Mouse (Mus musculus) CD4-positive, CD25-positive, alpha-beta regulatory T cell, adult 4 months (primary cell): ENCODE measurements at regions not wholly inside any gene's neighbourhood (a gene's known extent, or its start where the extent isn't known, plus 50 kb on each side); places are given as distances from the start of the nearest gene placed in this dataset.

Experiments used
- ATAC-seq: one replicate; pipeline ENCODE4 v1.8.0; 2017

DNA sequence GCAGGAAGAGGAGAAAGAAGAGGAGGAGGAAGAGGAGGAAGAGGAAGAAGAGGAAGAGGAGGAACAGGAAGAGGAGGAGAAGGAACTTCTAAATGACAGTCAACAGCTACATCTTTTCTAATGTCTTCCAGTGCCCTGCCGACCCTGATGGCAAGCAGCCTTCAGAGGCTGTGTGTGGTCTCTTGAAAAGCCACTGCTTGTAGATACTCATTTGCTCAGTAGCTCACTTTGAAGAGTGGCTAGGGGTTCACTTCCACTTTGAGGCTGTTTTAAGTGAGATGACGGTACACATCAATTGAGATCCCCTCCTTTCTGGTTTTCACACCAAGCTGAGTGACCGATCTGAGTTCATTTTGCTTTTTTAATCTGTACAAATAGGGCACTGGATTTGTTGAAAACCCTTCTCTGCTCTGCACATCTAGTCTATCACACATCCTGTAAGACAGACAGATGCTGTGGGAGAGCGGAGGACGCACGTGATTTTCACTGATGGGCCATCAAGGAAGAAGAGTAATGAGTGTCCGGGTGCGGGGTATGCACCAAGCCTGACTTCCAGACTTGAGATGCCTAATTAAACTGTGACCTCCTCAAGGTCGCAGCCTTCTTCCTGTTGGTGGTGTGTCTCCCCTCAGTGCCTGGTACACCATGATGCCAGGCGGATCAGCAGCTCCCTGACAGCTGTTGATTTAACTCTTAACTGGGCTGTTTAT, 239.0 kb downstream of the Mtx2 start:
- no peak for ATAC-seq

GRCm38 (mm10) chr2:75065304-75065703, 239.7 kb downstream of the Mtx2 start:
- ATAC-seq: no peak

GRCm38 (mm10) chr2:75069321-75069720, 243.7 kb downstream of the Mtx2 start:
- no peak for ATAC-seq

DNA sequence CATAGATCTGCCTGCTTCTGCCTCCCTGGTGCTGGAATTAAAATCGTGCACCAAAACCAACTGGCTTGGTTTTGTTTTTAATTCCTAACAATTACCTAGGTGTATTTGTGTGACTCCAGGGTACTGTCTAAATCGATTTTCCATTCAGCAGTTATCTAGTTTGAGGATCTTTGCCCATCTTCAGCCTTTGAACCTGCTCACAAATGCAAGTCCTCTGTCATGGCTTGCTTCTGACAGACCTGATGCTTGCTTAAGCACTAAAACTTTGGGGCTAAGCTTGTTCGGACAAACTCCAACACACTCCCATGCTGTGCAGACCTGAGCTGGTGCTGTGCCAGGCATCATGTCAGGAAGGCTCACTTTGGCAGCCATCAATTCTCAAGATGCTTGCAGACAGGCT, 246.4 kb downstream of the Mtx2 start:
- no peak for ATAC-seq

GRCm38 (mm10) chr2:75072471-75072870, 246.9 kb downstream of the Mtx2 start:
- no peak for ATAC-seq

DNA sequence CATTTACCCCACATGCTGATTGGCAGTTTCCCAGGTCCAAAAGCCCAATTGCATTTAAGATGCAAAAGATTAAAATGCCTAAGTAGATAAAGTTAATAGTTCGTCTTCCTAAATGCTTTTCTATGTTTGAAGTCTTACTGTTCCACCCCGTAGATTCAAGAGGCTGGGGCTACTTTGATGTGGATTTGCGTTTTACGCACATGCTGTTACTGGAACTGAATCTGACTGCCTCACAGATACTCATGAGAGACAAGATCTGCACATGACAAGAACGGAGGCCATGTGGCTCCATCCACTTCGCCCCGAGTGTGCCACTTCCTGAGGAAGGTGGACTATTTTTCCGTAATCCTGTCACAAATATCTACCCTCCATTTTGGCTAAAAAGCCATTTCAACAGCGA, 247.6 kb downstream of the Mtx2 start:
- ATAC-seq: no peak

DNA sequence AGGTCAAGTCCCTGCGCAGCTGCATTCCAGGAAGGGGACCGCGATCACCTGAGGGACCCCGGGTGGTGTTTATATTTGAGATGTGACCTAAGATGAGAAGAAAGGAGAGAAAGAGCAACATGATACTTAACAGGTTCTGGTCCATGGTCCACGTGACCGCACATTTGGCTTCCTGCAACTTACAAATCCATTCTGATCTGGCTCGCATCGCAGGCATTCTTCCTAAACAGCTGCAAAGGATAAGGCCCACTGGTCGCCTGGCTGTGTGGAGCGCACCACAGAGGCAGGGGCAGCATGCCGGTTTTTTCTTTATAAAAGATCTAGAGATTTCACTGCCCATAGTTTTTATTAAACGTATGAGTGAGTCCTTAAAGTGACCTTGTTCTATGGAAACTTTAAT, 261.6 kb downstream of the Mtx2 start:
- ATAC-seq: no peak

DNA sequence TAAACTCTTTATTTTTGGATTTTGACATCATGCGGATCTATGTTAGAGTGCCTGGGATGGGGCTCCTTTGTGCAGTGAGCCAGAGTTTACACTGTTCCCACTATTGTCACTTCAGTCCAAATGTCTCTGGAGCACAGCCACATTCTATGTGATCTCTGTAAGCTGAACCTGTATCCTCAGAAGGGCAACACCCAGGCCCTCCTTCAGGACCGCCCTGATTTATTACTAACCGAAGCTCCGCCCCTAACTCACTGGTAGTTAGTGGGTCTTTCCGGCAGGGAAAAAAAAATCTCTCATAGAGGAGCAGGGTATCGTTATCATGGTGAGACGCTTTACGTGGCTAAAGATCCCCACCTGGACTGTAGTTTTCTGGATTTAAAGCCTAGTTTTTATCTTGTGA, 263.6 kb downstream of the Mtx2 start:
- ATAC-seq: no peak

DNA sequence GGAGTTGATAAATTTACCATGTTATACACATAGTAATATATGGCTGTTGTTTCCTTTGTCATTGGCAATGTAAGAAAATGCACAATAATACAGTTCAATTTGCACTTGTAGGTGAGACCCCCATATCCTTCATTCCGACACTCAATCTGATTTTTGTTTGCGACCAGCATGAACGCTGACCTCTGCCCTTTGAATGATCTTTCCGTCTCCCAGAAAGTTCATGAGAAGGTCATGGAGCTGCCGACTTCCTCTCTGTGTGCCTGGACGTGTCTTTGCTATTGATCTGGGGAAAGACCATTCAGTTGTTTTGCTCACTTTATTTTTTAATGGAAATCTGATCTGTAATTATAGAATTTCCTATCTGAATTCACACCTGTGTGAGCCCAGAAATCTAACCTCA, 264.0 kb downstream of the Mtx2 start:
- ATAC-seq: no peak

- no peak for ATAC-seq
Observed at GRCm38 (mm10) chr2:75090439-75090838, 264.8 kb downstream of the Mtx2 start.

DNA sequence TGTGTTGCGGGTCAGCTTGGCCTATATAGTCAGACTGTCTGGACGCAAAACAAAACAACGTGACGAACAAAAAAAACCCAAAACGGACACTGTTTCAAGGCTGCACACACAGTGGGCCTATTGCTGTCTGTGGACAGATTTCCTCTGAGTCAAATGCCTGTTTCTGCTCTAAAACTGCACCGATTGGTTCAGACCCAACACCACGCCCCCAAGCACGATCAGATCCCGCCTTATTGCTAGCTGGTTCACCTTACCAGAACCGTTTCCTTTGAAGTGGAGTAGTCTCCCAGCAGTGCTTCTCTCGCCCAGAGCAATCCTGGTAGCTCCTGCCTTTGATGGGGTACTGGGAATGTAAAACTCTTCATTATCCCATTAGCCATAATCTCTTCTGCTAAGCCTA, 275.9 kb downstream of the Mtx2 start:
- no peak for ATAC-seq

DNA sequence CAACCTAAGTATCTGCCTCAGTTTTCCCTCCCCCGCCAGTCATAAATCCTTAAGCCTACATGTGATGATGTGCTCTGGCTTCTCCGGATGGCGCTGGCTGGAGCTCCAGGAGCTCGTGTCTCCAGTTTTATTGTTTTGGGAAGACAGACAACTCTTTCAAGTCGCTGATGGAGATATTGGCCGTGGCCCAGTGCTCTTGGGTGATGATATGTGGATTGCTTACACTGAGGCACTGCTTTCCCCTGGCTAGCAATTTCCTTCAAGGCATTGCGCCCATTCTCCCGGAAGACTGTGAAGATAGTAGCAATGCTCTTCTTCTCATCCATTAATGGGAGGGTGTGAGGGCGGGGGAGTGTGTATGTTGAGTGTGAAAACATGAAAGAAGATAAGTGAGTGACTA, 287.1 kb downstream of the Mtx2 start:
- ATAC-seq: no peak

- no peak for ATAC-seq
Observed at GRCm38 (mm10) chr2:75114375-75114774, 288.8 kb downstream of the Mtx2 start.

- no peak for ATAC-seq
Observed at GRCm38 (mm10) chr2:75118348-75118926, 292.8 kb downstream of the Mtx2 start.

DNA sequence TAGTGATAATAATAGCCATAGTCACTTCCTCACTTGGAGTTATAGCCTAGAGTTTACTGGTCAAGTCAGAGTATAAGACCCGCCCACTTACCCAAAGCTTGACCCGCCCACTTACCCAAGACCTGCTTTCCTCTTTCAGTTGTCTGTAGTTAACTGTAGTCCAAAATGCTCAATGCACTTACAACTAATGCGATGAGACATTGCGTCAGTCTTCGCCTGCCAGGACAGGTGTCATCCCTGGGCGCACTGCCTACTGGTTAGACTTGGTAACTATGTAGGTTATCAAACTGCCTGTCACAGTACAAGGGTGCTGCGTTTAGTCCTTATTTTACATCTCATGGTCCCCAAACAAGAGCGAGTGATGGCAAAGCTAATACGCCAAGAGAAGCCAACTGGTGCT, 294.0 kb downstream of the Mtx2 start:
- ATAC-seq: no peak

- no peak for ATAC-seq
Observed at GRCm38 (mm10) chr2:75133298-75134080, 307.9 kb downstream of the Mtx2 start.

GRCm38 (mm10) chr2:75136618-75137017, 311.0 kb downstream of the Mtx2 start:
- no peak for ATAC-seq

DNA sequence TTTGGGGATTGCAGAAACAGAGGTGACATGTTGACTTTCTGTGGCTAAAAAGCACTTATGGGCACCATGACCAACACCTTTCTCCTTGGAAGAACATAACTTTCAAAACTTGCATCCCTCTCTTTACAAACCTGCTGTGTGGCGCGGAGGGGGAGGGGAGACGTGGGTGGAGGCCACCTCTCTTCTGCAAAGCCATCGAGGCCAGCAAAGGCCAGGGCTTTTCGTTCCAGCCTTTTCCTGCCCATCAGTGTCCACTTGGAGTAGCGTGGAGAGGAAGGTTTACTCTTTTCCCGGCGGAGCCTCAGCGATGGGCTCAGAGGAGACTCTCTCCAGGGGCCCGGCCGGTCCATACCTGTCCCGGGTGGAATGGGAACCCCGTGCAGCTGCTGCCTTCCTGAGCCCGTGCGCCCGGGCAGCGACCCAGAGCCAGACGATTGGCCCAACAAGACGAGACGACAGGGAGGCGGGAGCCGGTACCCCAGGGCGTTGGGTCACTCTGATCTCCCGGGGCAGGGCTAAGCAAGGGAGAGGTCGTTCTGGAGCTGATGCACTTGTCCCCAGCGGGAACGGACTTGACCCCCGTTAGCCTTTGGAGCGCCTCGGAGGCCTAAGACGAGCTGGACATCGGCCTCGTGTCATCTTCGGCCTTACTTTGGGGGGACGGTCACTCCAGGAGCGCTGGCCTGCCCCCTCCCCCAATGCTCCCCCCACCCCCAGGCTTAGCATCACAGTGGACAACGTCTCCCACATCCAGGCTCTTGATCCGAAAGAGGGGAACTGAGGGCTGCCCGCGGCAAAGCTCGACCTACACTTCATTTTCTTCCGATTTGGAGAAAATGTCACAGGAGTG, 311.8 kb downstream of the Mtx2 start:
- ATAC-seq: no peak

DNA sequence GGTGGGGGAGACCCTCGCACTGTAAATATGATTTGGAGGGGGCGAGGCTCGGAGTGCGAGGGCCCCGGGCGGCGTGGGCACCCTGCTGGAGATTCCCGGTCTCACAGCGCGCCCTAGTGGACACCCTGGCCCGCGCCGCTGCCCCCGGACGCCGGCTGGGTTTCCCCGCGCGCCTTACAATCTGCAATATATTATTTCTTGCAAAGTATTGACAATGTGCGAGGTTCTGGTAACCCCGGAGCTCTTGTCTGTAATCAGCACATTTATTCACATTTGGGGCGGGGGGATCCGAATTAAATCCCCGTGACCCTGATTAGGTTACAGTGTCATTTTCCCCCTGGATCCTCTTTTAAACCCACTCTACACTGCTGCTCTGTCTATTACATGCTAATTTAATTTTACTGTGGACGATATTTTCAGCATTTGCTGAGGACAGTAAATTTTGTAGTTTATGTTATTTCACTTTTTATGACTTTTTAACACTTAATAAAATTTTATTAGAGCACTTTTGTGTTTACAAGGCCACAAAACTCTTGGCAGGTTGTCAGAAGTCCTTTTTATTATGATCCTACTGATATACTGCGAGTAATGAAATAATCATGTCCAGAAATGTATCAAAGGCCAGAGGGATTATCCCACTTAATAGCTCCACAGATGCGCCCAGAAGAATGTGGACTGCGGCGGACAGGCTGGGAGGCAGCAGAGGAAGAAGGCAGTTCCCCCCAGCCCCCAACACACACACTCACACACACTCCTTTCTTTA, 312.6 kb downstream of the Mtx2 start:
- ATAC-seq: no peak

DNA sequence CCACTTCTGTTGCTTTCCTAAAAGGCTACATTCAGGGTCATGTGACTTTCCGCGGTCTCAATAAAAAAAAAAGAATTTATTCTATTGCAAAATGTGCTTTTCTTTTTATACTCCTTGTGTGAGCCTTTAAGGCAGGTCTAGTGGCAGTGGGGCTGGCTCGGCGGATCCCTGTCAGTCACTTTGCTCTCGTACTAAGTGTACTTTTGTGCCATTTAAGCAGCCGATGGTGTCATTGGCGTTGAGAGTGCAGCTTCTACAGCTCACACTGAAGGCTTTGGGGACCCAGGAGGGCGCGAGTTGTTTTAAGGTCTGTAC, 313.1 kb downstream of the Mtx2 start:
- no peak for ATAC-seq

GRCm38 (mm10) chr2:75139544-75139943, 313.9 kb downstream of the Mtx2 start:
- no peak for ATAC-seq

DNA sequence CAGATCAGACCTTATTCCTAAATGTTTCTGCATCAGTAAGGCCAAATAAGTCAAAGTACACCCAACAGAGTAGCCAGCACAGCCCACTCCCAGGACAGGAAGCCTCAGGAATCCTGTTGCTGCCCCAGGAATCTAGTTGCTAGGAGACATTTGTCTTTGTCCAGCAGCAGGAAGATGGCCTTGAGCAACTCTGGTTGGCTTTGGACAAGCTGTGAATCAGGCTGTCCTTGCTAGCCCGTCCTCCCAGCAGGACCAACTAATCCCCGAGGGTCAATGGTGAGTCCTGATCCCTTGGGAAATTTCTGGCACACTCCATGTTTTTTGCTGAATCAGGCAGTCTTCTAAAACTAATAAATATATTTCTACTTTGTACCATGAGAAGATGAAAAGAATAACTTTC, 317.1 kb downstream of the Mtx2 start:
- no peak for ATAC-seq

GRCm38 (mm10) chr2:75144861-75145260, 319.3 kb downstream of the Mtx2 start:
- no peak for ATAC-seq
